Mouse (Mus musculus) erythroblast, embryonic 14.5 days (primary cell): ENCODE data around the gene Icam5.

ENCODE experiments used
- GATA1 ChIP-seq: IDR thresholded peaks from 2 replicates; pipeline ENCODE4 v1.6.1; 2012; ENCODE audit warnings: low read length, inconsistent platforms, mixed read lengths
- TAL1 ChIP-seq: IDR thresholded peaks from 3 replicates; pipeline ENCODE4 v1.6.1; 2012; ENCODE audit warnings: low read length, inconsistent platforms, mixed read lengths

DNA sequence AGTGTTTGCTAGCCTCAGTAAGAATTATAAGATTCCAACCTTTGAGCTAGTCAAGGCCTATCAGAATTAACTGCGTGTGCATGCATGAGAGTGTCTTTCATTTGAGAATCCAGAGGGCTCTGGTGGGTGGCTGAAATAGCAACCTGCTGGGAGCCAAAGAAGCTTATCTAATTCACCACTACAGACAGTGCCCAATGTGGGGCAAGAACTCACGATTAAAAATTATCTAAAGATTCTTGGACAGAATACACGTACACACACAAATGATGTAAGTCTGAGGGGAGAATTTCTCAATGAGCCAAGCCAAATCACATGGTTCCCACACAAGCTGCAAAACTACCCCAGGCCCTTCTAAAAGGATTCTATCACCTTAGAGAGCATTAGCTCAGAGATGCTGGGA is 51.5 kb downstream of the Icam5 start:
- TF ChIP-seq GATA1 (no peak), TAL1 (no peak)
